In genomic region chr1:86229184-86229829, GRCm38 (mm10) we compare ENCODE assay signal across 10 mouse cellular contexts.
DNase-seq lines count a peak whose midpoint lies in the region; TF ChIP-seq lines count a peak whose summit lies in the region.
"Had no signal": no experiment of that assay in that cellular context is flagged by ENCODE, and none has a peak within 500 bp of the region (broad histone marks: within the 10 kb centered on the region; RNA-seq: fewer than 3 reads in every experiment).

No protein-coding gene starts in this region.

- H3K9ac ChIP-seq in heart, adult 2 months (ENCODE audit: low read depth, low read length), result no peak overlapping the region

- H3K36me3 ChIP-seq in heart, adult 2 months (ENCODE audit: control insufficient read depth, insufficient read depth, low read length), result no peaks in the 10 kb centered on the region
- peaks cover 11% of the 10 kb centered on the region for H3K36me3 ChIP-seq in megakaryocyte, embryonic 14.5 days (replicated peaks; ENCODE audit: low read length)
- H3K36me3 ChIP-seq: midbrain, embryonic 10.5 days had no signal

- DNase-seq in heart, adult 2 months, result peak; percentile 27 to 28
- DNase-seq in heart, postnatal 4 days, result no peak
- DNase-seq in 3T3-L1 (ENCODE audit: low read depth, low spot score), result peak; percentile 15
- peak; percentile 21 for DNase-seq in brain, adult 2 months (ENCODE audit: low read depth, low spot score)
- DNase-seq in urinary bladder, postnatal 10 days (ENCODE audit: low spot score), result no peak
- no peak for DNase-seq in left cerebral cortex, postnatal 36 days (ENCODE audit: low spot score in 2 of 2)
- no peak for DNase-seq in left cerebral cortex, postnatal 4 days
- DNase-seq: kidney, adult 9 months had no signal

- H3K27me3 ChIP-seq in heart, adult 2 months (ENCODE audit: control insufficient read depth, insufficient read depth, low read length), result no peaks in the 10 kb centered on the region
- no peaks in the 10 kb centered on the region for H3K27me3 ChIP-seq in megakaryocyte, embryonic 14.5 days (replicated peaks)

- intact Hi-C loops in heart, adult 2 months (cut with DNase I), result no loop called here
- intact Hi-C loops in left cerebral cortex, postnatal 36 days (cut with DNase I), result no loop called here
- intact Hi-C loops in left cerebral cortex, postnatal 4 days (cut with DNase I), result no loop called here

- H3K27ac ChIP-seq in heart, adult 2 months, result no peak overlapping the region
- H3K27ac ChIP-seq: midbrain, embryonic 10.5 days had no signal

- no peak for TF ChIP-seq EP300 in heart, adult 2 months (IDR thresholded peaks at IDR 0.05; ENCODE audit: insufficient read depth, low read depth, low read length)

- TF ChIP-seq POLR2A in heart, adult 2 months (IDR thresholded peaks at IDR 0.05; ENCODE audit: insufficient read depth, low read depth, low read length), result no peak

- TF ChIP-seq CTCF in heart, adult 2 months (IDR thresholded peaks at IDR 0.05), result no peak

- H3K4me3 ChIP-seq in heart, adult 2 months, result no peak overlapping the region
- peak overlapping the region; percentile 71 for H3K4me3 ChIP-seq in megakaryocyte, embryonic 14.5 days (replicated peaks)
- H3K4me3 ChIP-seq: midbrain, embryonic 10.5 days had no signal

- no peaks in the 10 kb centered on the region for H3K79me2 ChIP-seq in heart, adult 2 months (replicated peaks; ENCODE audit: control insufficient read depth, insufficient read depth, low read length)

- 76% methylated on average over 9 of the region's 9 CpGs for WGBS in heart, adult 2 months

- H3K9me3 ChIP-seq in megakaryocyte, embryonic 14.5 days, result no peaks in the 10 kb centered on the region
- H3K9me3 ChIP-seq: midbrain, embryonic 10.5 days had no signal

- no peaks in the 10 kb centered on the region for H3K4me1 ChIP-seq in heart, adult 2 months (ENCODE audit: control insufficient read depth, insufficient read depth, low read length)
- H3K4me1 ChIP-seq in megakaryocyte, embryonic 14.5 days, result peaks cover 85% of the 10 kb centered on the region

Comparison
In these comparisons a context has a peak if more than half of its experiments do, and no peak if none do; other contexts are left out.
1. DNase-seq: peak in heart, adult 2 months (2 of 2), 3T3-L1 (single experiment) and brain, adult 2 months (single experiment); none in heart, postnatal 4 days (single experiment), urinary bladder, postnatal 10 days (single experiment), left cerebral cortex, postnatal 36 days (0 of 2) and left cerebral cortex, postnatal 4 days (single experiment).